Mouse (Mus musculus): ENCODE data around the gene Zbtb5. TPM values are rescaled to one million over a fixed set of nuclear protein-coding genes. Genes with fewer than 3 reads are reported as not detected.
"Not testable (repeated sequence)": the region's sequence is repeated elsewhere in the genome, so short reads cannot be mapped to it uniquely, and the experiment has no call there.

Zbtb5 gene
- total and polyA plus RNA-seq, 2 experiments, result 6.9 to 11.1 TPM

- 95% methylated on average over 5 of the region's 5 CpGs for WGBS
- no peak overlapping the region for H3K4me3 ChIP-seq (ENCODE audit: insufficient read depth, low read depth, low read length)
- no peak for DNase-seq (ENCODE audit: extremely low read depth, low read depth, low spot score)
- TF ChIP-seq CTCF (IDR thresholded peaks at IDR 0.05; ENCODE audit: low read depth, low read length) (no peak), POLR2A (IDR thresholded peaks at IDR 0.05; ENCODE audit: extremely low read depth, insufficient read depth, low read length) (no peak)
- H3K79me2 ChIP-seq (ENCODE audit: control insufficient read depth, insufficient read depth, low read length), result no peaks in the 10 kb centered on the region
- H3K4me1 ChIP-seq (ENCODE audit: control insufficient read depth, insufficient read depth, low read length), result no peaks in the 10 kb centered on the region
- no peak overlapping the region for H3K9ac ChIP-seq (ENCODE audit: low read depth, low read length)
- H3K36me3 ChIP-seq (ENCODE audit: control insufficient read depth, insufficient read depth, low read length), result no peaks in the 10 kb centered on the region
- no peak overlapping the region for H3K27ac ChIP-seq (replicated peaks; ENCODE audit: insufficient read depth, low read depth, low read length)
- H3K27me3 ChIP-seq (ENCODE audit: control insufficient read depth, insufficient read depth, low read length), result no peaks in the 10 kb centered on the region
These were observed 34.5 kb upstream of the Zbtb5 start for GRCm38 (mm10) chr4:45046679-45047078.

GRCm38 (mm10) chr4:45040795-45041194 is 28.6 kb upstream of the Zbtb5 start:
- H3K4me1 ChIP-seq (ENCODE audit: control insufficient read depth, insufficient read depth, low read length), result no peaks in the 10 kb centered on the region
- no peak overlapping the region for H3K4me3 ChIP-seq (ENCODE audit: insufficient read depth, low read depth, low read length)
- no peak for DNase-seq (ENCODE audit: extremely low read depth, low read depth, low spot score)
- no peaks in the 10 kb centered on the region for H3K79me2 ChIP-seq (ENCODE audit: control insufficient read depth, insufficient read depth, low read length)
- H3K27me3 ChIP-seq (ENCODE audit: control insufficient read depth, insufficient read depth, low read length), result no peaks in the 10 kb centered on the region
- no peak overlapping the region for H3K27ac ChIP-seq (replicated peaks; ENCODE audit: insufficient read depth, low read depth, low read length)
- H3K36me3 ChIP-seq (ENCODE audit: control insufficient read depth, insufficient read depth, low read length), result no peaks in the 10 kb centered on the region
- TF ChIP-seq CTCF (IDR thresholded peaks at IDR 0.05; ENCODE audit: low read depth, low read length) (no peak), POLR2A (IDR thresholded peaks at IDR 0.05; ENCODE audit: extremely low read depth, insufficient read depth, low read length) (no peak)
- 79% methylated on average over 7 of the region's 7 CpGs for WGBS
- H3K9ac ChIP-seq (ENCODE audit: low read depth, low read length), result no peak overlapping the region

- H3K36me3 ChIP-seq (ENCODE audit: control insufficient read depth, insufficient read depth, low read length); H3K4me3 ChIP-seq (ENCODE audit: insufficient read depth, low read depth, low read length); H3K79me2 ChIP-seq (ENCODE audit: control insufficient read depth, insufficient read depth, low read length); H3K27ac ChIP-seq (replicated peaks; ENCODE audit: insufficient read depth, low read depth, low read length); H3K4me1 ChIP-seq (ENCODE audit: control insufficient read depth, insufficient read depth, low read length); H3K9ac ChIP-seq (ENCODE audit: low read depth, low read length); H3K27me3 ChIP-seq (ENCODE audit: control insufficient read depth, insufficient read depth, low read length); DNase-seq (ENCODE audit: extremely low read depth, low read depth, low spot score): not testable (repeated sequence)
- WGBS, result 89% methylated on average over 7 of the region's 7 CpGs
These were observed 27.3 kb upstream of the Zbtb5 start for GRCm38 (mm10) chr4:45039546-45039945.

GRCm38 (mm10) chr4:45038879-45039278 is 26.7 kb upstream of the Zbtb5 start:
- peak; percentile 26 for DNase-seq (ENCODE audit: extremely low read depth, low read depth, low spot score)
- H3K27ac ChIP-seq (replicated peaks; ENCODE audit: insufficient read depth, low read depth, low read length); H3K27me3 ChIP-seq (ENCODE audit: control insufficient read depth, insufficient read depth, low read length); H3K36me3 ChIP-seq (ENCODE audit: control insufficient read depth, insufficient read depth, low read length); H3K4me3 ChIP-seq (ENCODE audit: insufficient read depth, low read depth, low read length); H3K4me1 ChIP-seq (ENCODE audit: control insufficient read depth, insufficient read depth, low read length); H3K79me2 ChIP-seq (ENCODE audit: control insufficient read depth, insufficient read depth, low read length); H3K9ac ChIP-seq (ENCODE audit: low read depth, low read length): not testable (repeated sequence)
- TF ChIP-seq CTCF (IDR thresholded peaks at IDR 0.05; ENCODE audit: low read depth, low read length), result peak; percentile 11; the same call in 1 of the 2 replicates
- WGBS, result 56% methylated on average over 8 of the region's 8 CpGs

- no peaks in the 10 kb centered on the region for H3K4me1 ChIP-seq (ENCODE audit: control insufficient read depth, insufficient read depth, low read length)
- no peak overlapping the region for H3K9ac ChIP-seq (ENCODE audit: low read depth, low read length)
These were observed 25.5 kb upstream of the Zbtb5 start for GRCm38 (mm10) chr4:45037455-45038410.

GRCm38 (mm10) chr4:45036571-45036970 is 24.4 kb upstream of the Zbtb5 start:
- no peak overlapping the region for H3K9ac ChIP-seq (ENCODE audit: low read depth, low read length)
- H3K79me2 ChIP-seq (ENCODE audit: control insufficient read depth, insufficient read depth, low read length), result no peaks in the 10 kb centered on the region
- H3K27ac ChIP-seq (replicated peaks; ENCODE audit: insufficient read depth, low read depth, low read length), result no peak overlapping the region
- H3K4me3 ChIP-seq (ENCODE audit: insufficient read depth, low read depth, low read length), result no peak overlapping the region
- H3K27me3 ChIP-seq (ENCODE audit: control insufficient read depth, insufficient read depth, low read length), result no peaks in the 10 kb centered on the region
- 86% methylated on average over 5 of the region's 5 CpGs for WGBS
- DNase-seq (ENCODE audit: extremely low read depth, low read depth, low spot score), result no peak
- H3K4me1 ChIP-seq (ENCODE audit: control insufficient read depth, insufficient read depth, low read length), result no peaks in the 10 kb centered on the region
- TF ChIP-seq POLR2A (IDR thresholded peaks at IDR 0.05; ENCODE audit: extremely low read depth, insufficient read depth, low read length), result no peak
- no peak for TF ChIP-seq CTCF (IDR thresholded peaks at IDR 0.05; ENCODE audit: low read depth, low read length)
- H3K36me3 ChIP-seq (ENCODE audit: control insufficient read depth, insufficient read depth, low read length), result no peaks in the 10 kb centered on the region

More at GRCm38 (mm10) chr4:45037455-45038410, 25.5 kb upstream of the Zbtb5 start:
- DNase-seq (ENCODE audit: extremely low read depth, low read depth, low spot score), result no peak
- no peak overlapping the region for H3K27ac ChIP-seq (replicated peaks; ENCODE audit: insufficient read depth, low read depth, low read length)
- H3K79me2 ChIP-seq (ENCODE audit: control insufficient read depth, insufficient read depth, low read length), result no peaks in the 10 kb centered on the region
- WGBS, result 90% methylated on average over 13 of the region's 13 CpGs
- no peak for TF ChIP-seq CTCF (IDR thresholded peaks at IDR 0.05; ENCODE audit: low read depth, low read length)
- no peak overlapping the region for H3K4me3 ChIP-seq (ENCODE audit: insufficient read depth, low read depth, low read length)
- H3K27me3 ChIP-seq (ENCODE audit: control insufficient read depth, insufficient read depth, low read length), result no peaks in the 10 kb centered on the region
- no peaks in the 10 kb centered on the region for H3K36me3 ChIP-seq (ENCODE audit: control insufficient read depth, insufficient read depth, low read length)

Measured in liver, adult 2 months (tissue).